Mouse (Mus musculus): ENCODE measurements around the gene Olfr749.
A peak's percentile ranks its signal among the peaks of the same experiment; 100 is the strongest.
"Not testable (repeated sequence)": the region's sequence is repeated elsewhere in the genome, so short reads cannot be mapped to it uniquely, and the experiment has no call there.

The Olfr749 gene

DNA sequence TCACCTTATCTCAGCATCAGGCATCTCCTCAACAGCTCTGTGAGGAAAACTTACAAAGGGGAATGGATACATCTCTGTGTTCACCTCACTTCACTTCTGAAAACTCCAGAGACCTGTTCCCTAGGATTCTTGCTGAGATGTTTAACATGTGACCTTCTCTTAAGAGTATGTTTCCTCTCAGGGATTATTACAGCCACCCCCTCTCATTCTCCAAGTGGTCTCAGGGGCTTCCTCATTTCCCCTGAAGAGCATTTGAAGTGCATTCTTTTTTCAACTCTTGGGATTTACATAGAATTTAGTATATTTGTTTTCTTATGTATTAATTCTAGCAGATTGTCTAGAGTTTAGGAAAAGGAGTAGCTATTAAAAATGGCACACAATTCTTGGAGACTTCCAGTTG lies at the start of gene Olfr749:
Gene Olfr749 (minus strand): TSS at position 101 of the 400 bp plus-strand sequence.
- DNase-seq = no peak

GRCm38 (mm10) chr14:50788157-50788556 lies 43.3 kb upstream of the Olfr749 start:
- DNase-seq = no peak

GRCm38 (mm10) chr14:50785251-50785637 lies 40.4 kb upstream of the Olfr749 start, which contains the start of gene Ttc5:
Gene Ttc5 (minus strand): TSS chr14:50785519.
- peak; percentile 86 to 90 for DNase-seq

- no peak for DNase-seq
These were observed 39.7 kb upstream of the Olfr749 start for GRCm38 (mm10) chr14:50784391-50785250.

DNA sequence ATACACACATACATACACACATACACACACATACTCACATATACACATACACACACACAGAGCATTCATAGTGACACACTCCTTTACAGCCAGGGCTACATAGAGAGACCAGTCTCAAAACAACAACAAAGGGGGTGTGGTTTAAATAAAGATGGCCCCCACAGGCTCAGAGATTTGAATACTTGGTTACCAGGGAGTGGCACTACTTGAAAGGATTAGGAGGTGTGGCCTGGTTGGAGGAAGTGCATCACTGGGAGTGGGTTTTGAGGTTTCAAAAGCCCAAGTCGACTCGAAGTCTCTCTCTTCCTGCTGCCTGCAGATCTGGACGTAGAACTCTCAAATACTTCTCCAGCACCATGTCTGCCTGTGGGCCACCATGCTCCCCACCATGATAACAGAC lies 37.3 kb upstream of the Olfr749 start:
- DNase-seq = no peak

DNA sequence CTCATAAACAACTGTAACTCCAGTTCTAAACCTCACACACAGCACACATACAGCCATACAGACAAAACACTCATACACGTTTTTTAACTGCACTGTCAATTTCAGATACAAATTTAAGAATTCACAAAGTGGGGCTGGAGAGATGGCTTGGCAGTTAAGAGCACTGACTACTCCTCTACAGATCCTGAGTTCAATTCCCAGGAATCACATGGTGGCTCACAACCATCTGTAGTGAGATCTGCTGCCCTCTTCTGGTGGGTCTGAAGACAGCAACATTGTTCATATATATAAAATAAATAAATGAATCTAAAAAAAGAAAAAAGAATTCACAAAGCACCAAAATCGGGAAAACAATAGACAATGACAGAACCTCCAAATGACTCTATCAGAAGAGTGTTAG lies 26.4 kb upstream of the Olfr749 start:
- no peak for DNase-seq

DNA sequence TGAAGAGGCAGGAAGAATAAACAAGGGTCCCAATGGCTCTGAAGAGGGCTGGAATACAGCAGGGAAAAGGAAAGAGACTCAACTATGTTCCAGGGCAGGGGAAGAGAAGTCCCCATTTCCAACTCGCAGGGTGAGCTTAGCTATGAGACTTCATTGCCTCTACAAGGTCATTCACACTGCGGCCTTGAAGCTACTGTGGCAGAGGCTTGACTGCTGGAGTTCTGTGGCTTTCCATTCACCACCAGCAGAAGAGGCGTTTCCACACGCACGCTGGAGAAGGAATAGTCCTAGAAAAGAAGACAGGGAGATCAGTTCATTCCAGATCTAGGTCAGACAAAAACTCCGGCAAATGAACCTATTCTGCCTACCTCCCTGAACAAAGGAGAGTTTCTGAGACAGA lies 20.8 kb upstream of the Olfr749 start:
- no peak for DNase-seq

DNA sequence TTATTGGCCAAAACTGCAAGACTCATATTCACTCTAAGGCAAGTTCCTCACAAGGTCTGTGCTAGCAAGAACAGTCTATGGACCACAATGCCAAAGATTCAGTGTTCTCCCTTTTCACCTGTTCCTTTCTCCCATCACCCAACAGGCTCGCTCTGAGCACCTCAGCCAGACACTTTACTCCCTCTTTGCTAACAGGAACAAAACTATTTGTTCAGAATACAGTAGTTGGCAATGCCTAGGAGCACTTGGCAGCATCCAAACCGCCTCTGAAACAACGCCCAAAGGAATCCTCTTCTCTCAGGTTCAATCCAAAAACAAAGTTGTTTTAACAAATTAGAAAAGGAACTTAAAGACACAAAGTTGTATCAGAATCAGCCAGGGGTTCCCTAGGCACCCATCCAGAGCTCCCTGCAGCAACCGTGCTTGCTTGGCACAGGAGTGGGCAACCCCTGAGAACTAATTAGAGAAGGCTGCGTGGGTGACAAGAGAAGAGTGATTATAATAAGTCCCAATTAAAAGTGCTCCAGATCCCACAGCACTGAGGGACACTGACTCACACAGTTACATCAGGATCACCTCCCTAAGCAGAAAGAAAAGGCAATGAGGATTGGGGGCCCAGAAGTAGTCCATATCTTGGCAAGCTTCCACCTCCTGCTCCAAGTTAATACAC lies 13.7 kb upstream of the Olfr749 start:
- no peak for DNase-seq

DNA sequence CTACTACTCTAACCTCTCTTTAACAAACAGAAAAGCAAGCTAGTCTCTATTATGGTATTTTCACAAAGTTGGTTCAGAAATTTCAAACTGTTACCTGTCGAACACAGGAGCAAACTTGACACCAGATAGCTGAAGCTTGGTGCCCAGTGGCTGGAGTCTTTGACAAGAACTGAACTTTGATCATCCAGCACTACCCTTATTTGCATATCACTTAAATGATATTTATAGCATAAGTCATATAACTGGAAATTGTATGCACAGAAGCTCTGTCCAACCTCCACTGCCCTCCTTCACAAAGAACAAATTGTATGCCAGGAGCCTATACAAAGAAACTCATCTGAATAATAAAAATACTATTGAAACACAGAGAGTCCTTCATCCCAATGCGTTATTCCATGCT lies 3.3 kb downstream of the Olfr749 start:
- DNase-seq = no peak

GRCm38 (mm10) chr14:50740334-50740733 lies 4.6 kb downstream of the Olfr749 start:
- DNase-seq = no peak

- DNase-seq = not testable (repeated sequence)
These were observed 22.5 kb downstream of the Olfr749 start for GRCm38 (mm10) chr14:50722371-50722770.

GRCm38 (mm10) chr14:50719875-50720274 lies 25.0 kb downstream of the Olfr749 start:
- DNase-seq = not testable (repeated sequence)

GRCm38 (mm10) chr14:50707073-50707472 lies 37.8 kb downstream of the Olfr749 start, which contains the start of gene Olfr748:
Gene Olfr748 (plus strand): TSS chr14:50707373.
- no peak for DNase-seq

GRCm38 (mm10) chr14:50693106-50693505 lies 51.8 kb downstream of the Olfr749 start, which contains the start of gene Olfr747:
Gene Olfr747 (minus strand): TSS chr14:50693206.
- DNase-seq = no peak
